Mouse (Mus musculus) adrenal gland, postnatal 0 days (tissue): ENCODE measurements around the gene Gm21988. TPM values are rescaled to one million over a fixed set of nuclear protein-coding genes. Genes with fewer than 3 reads are reported as not detected.

ENCODE experiments used
- microRNA-seq: library from miRNA; unstranded; fragments of <30 nt; microRNA quantifications from one replicate; pipeline ENCODE4, GENCODE M21; 2016; ENCODE audit warnings: borderline replicate concordance; ENCODE audit not compliant: insufficient number of aligned reads
- polyA plus RNA-seq: library from polyadenylated mRNA; unstranded; fragments of >200 nt; fragmentation: Nextera tagmentation; extraction: Ambion mirVana; gene quantifications from 2 replicates; pipeline ENCODE4 v1.2.1, GENCODE M21; 2015

Gm21988 gene
- 8.0 and 12.6 TPM in 2 replicates for polyA plus RNA-seq

DNA sequence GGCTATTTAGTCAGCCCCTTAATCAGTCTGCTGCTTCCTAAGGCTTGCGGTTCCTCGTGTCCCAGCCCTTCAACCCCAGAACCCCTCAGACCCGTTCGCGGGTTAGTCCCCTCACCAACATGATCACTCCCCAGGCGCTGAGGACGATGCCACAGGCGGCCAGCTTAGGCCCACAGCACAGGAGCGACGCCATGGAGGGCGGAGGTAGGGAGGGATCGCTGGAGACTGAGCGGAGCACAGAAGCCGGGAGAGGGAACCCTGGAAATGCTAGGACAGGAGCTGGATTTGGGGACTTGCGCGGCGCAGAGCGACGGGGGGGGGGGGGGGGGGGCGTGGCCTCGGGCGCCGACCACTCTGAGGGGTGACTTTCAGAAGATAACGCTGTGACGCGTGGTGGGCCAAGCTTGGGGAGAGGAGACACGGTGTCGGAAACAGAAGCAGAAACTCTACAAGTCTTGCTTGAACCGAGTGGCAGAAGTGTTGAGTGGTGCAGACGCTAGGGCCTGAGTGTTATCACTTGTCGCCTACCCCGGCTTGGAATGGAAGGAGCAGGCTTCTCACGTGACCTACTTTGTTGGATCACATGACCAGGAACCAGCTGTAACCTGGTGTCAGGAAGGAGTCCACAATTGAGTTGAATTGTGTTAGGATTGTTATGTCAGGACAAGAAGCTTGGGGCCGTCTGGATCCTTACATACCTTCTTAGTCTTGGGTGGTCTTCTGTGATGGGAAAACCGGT is at the start of gene Gm21988, which contains the start of gene Rnasek:
Gene Gm21988 (minus strand): TSS at position 290 of the 739 bp plus-strand sequence.
Gene Rnasek (minus strand): TSS at position 302 of the 739 bp plus-strand sequence.

DNA sequence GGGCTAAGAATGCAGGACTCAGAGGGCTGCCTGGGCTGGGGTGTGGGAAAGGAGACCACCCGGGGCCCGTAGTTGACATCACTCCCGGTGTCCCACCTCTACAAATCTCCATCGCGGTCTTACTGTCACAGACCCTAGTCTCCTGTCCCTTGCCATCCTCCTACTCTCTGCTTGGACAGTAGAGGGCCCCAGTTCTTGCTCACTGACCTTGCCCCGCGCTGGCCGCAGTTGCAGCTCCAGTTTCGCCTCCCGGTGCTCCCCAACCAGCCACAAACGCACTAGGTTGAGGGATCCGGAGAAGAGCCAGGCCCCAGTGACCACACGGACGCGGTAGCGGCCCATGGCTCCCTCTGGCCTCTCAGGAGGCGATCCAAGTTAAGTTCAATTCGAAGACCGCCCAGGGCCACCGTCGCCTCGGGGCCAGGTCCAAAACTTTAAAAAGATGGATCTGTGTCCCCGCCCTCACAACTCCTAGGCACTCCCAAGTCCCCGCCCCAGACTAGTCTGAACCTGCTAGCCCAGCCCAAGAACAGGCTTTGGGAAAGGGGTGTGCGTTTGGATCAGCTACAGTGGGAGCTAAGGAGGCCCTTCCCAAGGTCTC is 15.4 kb upstream of the Gm21988 start, which contains the start of gene Alox12:
Gene Alox12 (minus strand): TSS at position 423 of the 601 bp plus-strand sequence.

DNA sequence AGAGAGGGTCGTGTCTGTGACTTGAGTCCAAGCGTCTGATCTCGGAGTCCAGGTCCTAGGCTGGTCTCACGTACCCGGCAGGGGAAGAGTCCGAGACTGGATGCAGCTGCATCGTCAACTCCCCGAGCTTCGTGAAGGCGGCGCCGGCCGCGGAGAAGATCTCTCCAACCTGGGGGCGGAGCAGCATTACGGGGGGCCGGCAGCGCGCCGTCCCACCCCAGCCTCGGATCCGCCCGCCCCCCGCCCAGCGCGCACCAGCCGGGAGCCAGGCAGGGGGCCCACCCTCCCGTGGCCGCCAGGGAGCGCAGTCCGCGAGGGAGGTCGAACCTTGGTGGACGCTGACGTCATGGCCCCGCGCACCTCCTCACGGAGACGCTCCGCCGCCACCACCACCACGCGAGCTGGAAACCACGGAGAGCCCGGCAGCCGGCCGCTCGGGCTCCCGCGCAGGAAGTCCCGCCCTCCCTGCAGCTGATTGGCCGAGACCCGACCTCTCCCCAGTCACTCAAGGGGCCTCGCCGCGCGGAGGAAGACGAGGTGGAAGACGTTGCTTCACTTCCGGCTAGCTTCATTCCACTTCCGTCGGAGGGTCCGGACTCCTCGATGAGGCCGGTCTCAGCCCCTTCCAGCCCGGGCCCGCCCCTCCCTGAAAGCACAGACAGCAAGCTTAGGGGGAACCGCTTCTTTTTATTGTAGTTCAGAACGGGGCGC is 2.0 kb downstream of the Gm21988 start, which contains the start of gene 0610010K14Rik:
Gene 0610010K14Rik (minus strand): TSS at position 458 of the 711 bp plus-strand sequence.

DNA sequence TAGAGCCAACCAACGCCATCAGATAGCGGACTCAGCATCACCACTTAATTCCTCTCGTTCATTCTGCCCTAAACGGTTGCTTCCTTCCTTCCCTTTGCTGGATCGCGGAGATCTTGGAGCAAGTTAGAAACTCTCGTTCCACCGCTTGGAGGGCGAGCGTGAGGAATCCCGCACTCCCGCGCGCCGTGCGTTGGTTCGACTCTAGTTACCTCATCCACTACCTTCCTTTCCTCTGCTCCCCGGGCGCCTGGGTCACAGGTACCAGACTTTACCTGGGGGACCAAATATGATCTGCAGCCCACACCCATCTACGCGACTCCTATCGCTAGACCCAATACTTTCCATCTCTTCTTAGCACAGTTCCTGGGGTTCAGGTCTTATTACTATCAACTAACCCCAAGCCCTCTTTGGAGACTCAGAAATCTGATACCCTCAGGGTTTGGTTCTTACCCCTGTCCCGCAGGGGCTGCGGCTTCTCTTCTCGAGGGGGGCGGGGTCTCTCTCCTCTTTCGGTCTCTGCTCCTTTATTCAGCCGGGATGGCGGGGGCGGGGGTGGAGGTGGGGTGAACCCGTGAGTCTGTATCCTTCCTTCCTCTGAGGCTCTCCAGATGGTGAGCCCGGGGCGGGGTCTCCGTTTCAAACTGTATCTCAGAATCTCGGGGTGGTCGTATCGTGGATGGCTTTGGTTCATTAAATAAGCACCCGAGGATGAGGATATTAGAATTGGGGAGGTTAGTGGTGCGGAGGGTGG is 10.2 kb downstream of the Gm21988 start, which contains the start of gene Bcl6b:
Gene Bcl6b (minus strand): TSS at position 539 of the 751 bp plus-strand sequence.

DNA sequence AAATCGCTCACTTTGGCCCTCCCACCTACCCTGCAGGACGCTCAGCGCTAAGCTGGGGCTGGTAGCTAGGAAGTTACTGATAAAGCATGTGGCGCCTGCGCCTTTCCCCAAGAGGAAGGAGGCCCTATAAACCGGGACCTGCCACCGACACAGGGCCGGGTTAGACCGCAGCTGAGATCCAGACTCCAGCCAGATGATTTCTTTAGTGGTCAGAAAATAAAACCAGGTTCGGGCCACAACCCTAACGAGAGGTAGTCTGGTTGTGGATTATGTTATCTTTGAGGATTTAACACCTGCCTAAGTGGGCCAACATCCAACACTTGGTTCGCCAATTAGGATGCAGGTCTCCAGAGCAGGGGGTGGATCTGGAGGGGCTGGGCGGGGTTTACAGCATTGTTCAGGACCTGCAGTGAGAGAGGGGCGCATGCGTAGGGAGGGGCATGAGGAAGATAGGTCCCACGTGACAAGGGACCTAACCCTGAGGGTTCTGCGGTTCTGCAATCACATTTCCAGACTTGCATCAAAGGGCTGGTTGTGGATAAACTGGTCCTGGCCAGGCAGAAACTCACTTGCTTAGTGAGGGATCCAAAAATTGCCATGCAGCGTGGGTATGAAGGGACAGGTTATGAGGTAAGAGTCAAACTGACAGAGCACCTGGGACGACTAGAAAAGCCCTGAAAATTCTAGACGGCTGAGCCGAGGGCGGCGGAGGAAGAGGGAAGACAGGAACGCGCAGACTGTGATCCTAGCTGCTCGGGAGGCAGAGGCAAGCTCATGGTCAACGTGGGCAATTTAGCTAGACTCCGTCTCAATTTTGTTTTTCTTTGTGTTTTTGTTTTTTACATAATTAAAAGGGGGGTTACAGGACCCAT is 18.7 kb downstream of the Gm21988 start, which contains the start of gene Slc16a13:
Gene Slc16a13 (minus strand): TSS at position 334 of the 872 bp plus-strand sequence.

DNA sequence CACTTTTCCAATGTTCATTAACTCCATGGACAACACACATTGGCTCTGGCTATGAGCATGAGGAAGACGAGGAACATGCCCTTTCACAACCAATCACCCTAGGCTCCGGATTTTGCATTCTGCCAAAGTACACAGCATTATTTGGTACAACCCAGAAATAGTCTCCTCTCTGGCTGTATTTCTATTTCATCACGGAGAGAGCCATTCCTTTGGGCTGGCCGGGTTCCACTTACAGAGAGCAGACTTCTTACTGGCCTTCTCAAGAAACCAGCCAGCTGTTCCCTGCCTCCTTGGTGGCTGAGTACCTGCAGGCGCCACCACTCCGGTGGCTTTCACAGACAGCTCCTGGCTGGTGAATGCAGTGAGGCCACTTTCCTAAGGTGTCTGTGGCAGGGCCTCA is 27.2 kb downstream of the Gm21988 start, which contains the start of gene Slc16a11:
Gene Slc16a11 (plus strand): TSS at position 330 of the 400 bp plus-strand sequence.

Small RNA genes within 50 kb of the gene (microRNA-seq; reads per million reads assigned to microRNA genes)
- gene Mir195a (793 reads per million, percentile 73 among the genes with 10 or more reads in this experiment), gene Mir497 (not detected), gene Mir497b (not detected)

Other genes starting within 250 kb of the Gm21988 start
- gene Gabarap, start 248.7 kb downstream of the Gm21988 start, polyA plus RNA-seq: 665 and 705 TPM in 2 replicates
- 39.5 and 47.3 TPM in 2 replicates for gene Phf23, start 244.1 kb downstream of the Gm21988 start, polyA plus RNA-seq
- 14.5 and 17.4 TPM in 2 replicates for gene Dvl2, start 239.2 kb downstream of the Gm21988 start, polyA plus RNA-seq
- gene Acadvl, start 224.4 kb downstream of the Gm21988 start, polyA plus RNA-seq: 103 and 150 TPM in 2 replicates
- 5.0 and 5.4 TPM in 2 replicates for gene Dlg4, start 222.9 kb downstream of the Gm21988 start, polyA plus RNA-seq
- gene Asgr1, start 185.7 kb downstream of the Gm21988 start, polyA plus RNA-seq: 10.5 and 12.1 TPM in 2 replicates
- 1.3 TPM in 2 replicates for gene Asgr2, start 147.2 kb downstream of the Gm21988 start, polyA plus RNA-seq
- gene Mgl2, start 109.5 kb downstream of the Gm21988 start, polyA plus RNA-seq: 0.61 and 0.99 TPM in 2 replicates
- gene Clec10a, start 83.6 kb downstream of the Gm21988 start, polyA plus RNA-seq: 1.9 and 2.6 TPM in 2 replicates
- gene Slc16a11, start 27.1 kb downstream of the Gm21988 start, polyA plus RNA-seq: 0.61 and 0.86 TPM in 2 replicates
- gene Slc16a13, start 18.8 kb downstream of the Gm21988 start, polyA plus RNA-seq: 2.8 and 4.8 TPM in 2 replicates
- 3.5 and 8.5 TPM in 2 replicates for gene Bcl6b, start 10.0 kb downstream of the Gm21988 start, polyA plus RNA-seq
- gene 0610010K14Rik, start 1.9 kb downstream of the Gm21988 start, polyA plus RNA-seq: 93.4 and 103 TPM in 2 replicates
- 368 and 549 TPM in 2 replicates for gene Rnasek, start within 50 bp of the Gm21988 start, polyA plus RNA-seq
- 1.6 TPM in 2 replicates for gene Alox12, start 15.5 kb upstream of the Gm21988 start, polyA plus RNA-seq
- 0.14 and 0.26 TPM in 2 replicates for gene Alox12e, start 82.8 kb upstream of the Gm21988 start, polyA plus RNA-seq
- 0.44 and 0.91 TPM in 2 replicates for gene Alox15, start 112.2 kb upstream of the Gm21988 start, polyA plus RNA-seq
- gene Pelp1, start 170.2 kb upstream of the Gm21988 start, polyA plus RNA-seq: 15.5 and 15.7 TPM in 2 replicates
- 14.6 and 17.0 TPM in 2 replicates for gene Arrb2, start 192.8 kb upstream of the Gm21988 start, polyA plus RNA-seq
- gene Med11, start 212.1 kb upstream of the Gm21988 start, polyA plus RNA-seq: 25.7 and 35.8 TPM in 2 replicates
- 0.68 and 1.1 TPM in 2 replicates for gene Zmynd15, start 219.6 kb upstream of the Gm21988 start, polyA plus RNA-seq
- gene Cxcl16, start 220.2 kb upstream of the Gm21988 start, polyA plus RNA-seq: 12.3 and 15.6 TPM in 2 replicates